Mouse (Mus musculus) thymus, adult 2 months (tissue): Measurements from ENCODE around the gene Clic5.

Source experiments
- CTCF ChIP-seq: fragments of 200-500 bp; IDR thresholded peaks from 2 replicates; pipeline ENCODE4 v1.5.1; 2012; ENCODE audit warnings: mild to moderate bottlenecking, control low read depth, low read length, moderate library complexity, borderline replicate concordance; ENCODE audit not compliant: control insufficient read depth, poor library complexity, insufficient read depth; ENCODE audit errors: extremely low read depth
- POLR2A ChIP-seq: fragments of 200-500 bp; IDR thresholded peaks from 2 replicates; pipeline ENCODE4 v1.6.1; 2012; ENCODE audit warnings: mild to moderate bottlenecking, low read length, control low read depth, moderate library complexity; ENCODE audit not compliant: control insufficient read depth, poor library complexity, insufficient read depth; ENCODE audit errors: extremely low read depth

DNA sequence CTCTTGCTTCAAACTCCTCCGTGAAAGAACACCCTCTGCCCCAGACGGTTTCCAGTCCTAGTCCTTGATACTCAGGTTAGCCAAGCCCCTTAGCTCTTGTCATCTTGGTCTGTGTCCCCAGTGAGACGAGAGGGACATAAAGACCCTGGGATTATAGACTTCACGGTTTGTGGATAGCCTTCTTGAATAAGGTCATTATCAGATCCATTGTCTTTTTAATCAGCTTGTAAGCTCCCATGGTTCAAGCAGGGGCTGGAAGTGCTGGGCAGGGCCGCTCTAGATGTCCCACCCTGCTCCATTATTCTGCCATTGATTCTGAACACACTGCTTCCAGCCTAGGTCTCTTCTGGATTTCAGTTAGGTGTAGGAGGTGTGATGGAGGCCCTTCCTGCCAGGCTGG, 55.7 kb downstream of the Clic5 start:
- no peak for TF ChIP-seq CTCF
- TF ChIP-seq POLR2A, result no peak
